Mouse (Mus musculus) CH12.LX (cell line): Measurements from ENCODE around the gene Hist1h4f.

Source experiments
- CHD1 ChIP-seq: IDR thresholded peaks from 2 replicates; pipeline ENCODE4 v1.6.1; 2012; ENCODE audit warnings: low read depth, low read length, improper control_type of control experiment, inconsistent platforms
- CTCF ChIP-seq, 2 experiments: IDR thresholded peaks in 1 of 2; conservative IDR thresholded peaks in 1 of 2; 2 replicates each; pipeline ENCODE4 v1.5.1; 2011 to 2012; ENCODE audit warnings: low read depth in 2 of 2, low read length in 2 of 2, improper control_type of control experiment in 1 of 2, inconsistent platforms in 1 of 2, mild to moderate bottlenecking in 1 of 2, moderate library complexity in 1 of 2
- E2F4 ChIP-seq: IDR thresholded peaks from 2 replicates; pipeline ENCODE4 v1.6.1; 2011; ENCODE audit warnings: low read depth, low read length, improper control_type of control experiment; ENCODE audit not compliant: insufficient replicate concordance
- ETS1 ChIP-seq: conservative IDR thresholded peaks from 2 replicates; pipeline ENCODE4 v1.6.1; 2012; ENCODE audit warnings: low read depth, mild to moderate bottlenecking, inconsistent platforms, low read length, improper control_type of control experiment, moderate library complexity
- MAFK ChIP-seq: IDR thresholded peaks from 2 replicates; pipeline ENCODE4 v1.6.1; 2011; ENCODE audit warnings: low read length, improper control_type of control experiment; ENCODE audit not compliant: insufficient replicate concordance
- MEF2A ChIP-seq: IDR thresholded peaks from 2 replicates; pipeline ENCODE4 v1.6.1; 2014; ENCODE audit warnings: low read depth, mild to moderate bottlenecking, inconsistent platforms, low read length, improper control_type of control experiment, borderline replicate concordance
- MXI1 ChIP-seq: IDR thresholded peaks from 2 replicates; pipeline ENCODE4 v1.6.1; 2011; ENCODE audit warnings: mild to moderate bottlenecking, low read depth, low read length, improper control_type of control experiment
- POLR2A ChIP-seq: IDR thresholded peaks from 2 replicates; pipeline ENCODE4 v1.6.1; 2011; ENCODE audit warnings: low read depth, mild to moderate bottlenecking, improper control_type of control experiment, low read length
- SIN3A ChIP-seq: IDR thresholded peaks from 2 replicates; pipeline ENCODE4 v1.6.1; 2012; ENCODE audit warnings: low read length, improper control_type of control experiment, inconsistent platforms
- SMC3 ChIP-seq: IDR thresholded peaks from 2 replicates; pipeline ENCODE4 v1.6.1; 2011; ENCODE audit warnings: low read depth, low read length, improper control_type of control experiment
- USF2 ChIP-seq: conservative IDR thresholded peaks from 2 replicates; pipeline ENCODE4 v1.6.1; 2011; ENCODE audit warnings: low read depth, low read length, improper control_type of control experiment

GRCm38 (mm10) chr13:23571022-23571503 lies 19.6 kb upstream of the Hist1h4f start, which contains the start of the genes Hist1h2ae and Hist1h2bg:
- TF ChIP-seq SMC3: no peak
- TF ChIP-seq ETS1: no peak; the same call in 1 of the 2 replicates
- peak; percentile 81 for TF ChIP-seq POLR2A
- TF ChIP-seq USF2: no peak
- TF ChIP-seq CTCF (conservative IDR thresholded peaks at IDR 0.05 in 1 of 2, IDR thresholded peaks at IDR 0.05 in 1 of 2; ENCODE audit: low read depth in 2 of 2, low read length in 2 of 2): no peak
- TF ChIP-seq MEF2A: peak; percentile 76; the same call in 1 of the 2 replicates
- TF ChIP-seq SIN3A: no peak; the same call in none of the 2 replicates
- TF ChIP-seq MAFK: no peak
- TF ChIP-seq MXI1: peak; percentile 49
- 0 out of 2 replicates have a peak, but pooled peaks have one; percentile 62 for TF ChIP-seq E2F4
- TF ChIP-seq CHD1: no peak; the same call in none of the 2 replicates
